Mouse (Mus musculus) kidney, embryonic 15.5 days (tissue): Measurements from ENCODE around the gene Olfr1344. TPM values are rescaled to one million over a fixed set of nuclear protein-coding genes. Genes with fewer than 3 reads are reported as not detected.
"Not testable (repeated sequence)": the region's sequence is repeated elsewhere in the genome, so short reads cannot be mapped to it uniquely, and the experiment has no call there.

Experiments
- ATAC-seq: fragments of 200-750 bp; cut with Nextera tagmentation; replicated peaks from 2 replicates; pipeline ENCODE4 v1.8.0; 2017; ENCODE audit warnings: moderate TSS enrichment; ENCODE audit not compliant: low FRiP score
- H3K27ac ChIP-seq: fragments of 300-500 bp; sonication (generic); 2 replicates; pipeline ENCODE4 v1.5.1; 2015; ENCODE audit warnings: mild to moderate bottlenecking, inconsistent platforms
- H3K27me3 ChIP-seq: fragments of 300-500 bp; sonication (generic); 2 replicates; pipeline ENCODE4 v1.6.1; 2015; ENCODE audit warnings: inconsistent platforms
- H3K36me3 ChIP-seq: fragments of 300-500 bp; sonication (generic); 2 replicates; pipeline ENCODE4 v1.6.1; 2015; ENCODE audit warnings: inconsistent platforms
- H3K4me1 ChIP-seq: fragments of 300-500 bp; sonication (generic); 2 replicates; pipeline ENCODE4 v1.6.1; 2015; ENCODE audit warnings: inconsistent platforms
- H3K4me2 ChIP-seq: fragments of 300-500 bp; sonication (generic); 2 replicates; pipeline ENCODE4 v1.6.1; 2015; ENCODE audit warnings: moderate library complexity, mild to moderate bottlenecking, inconsistent platforms
- H3K4me3 ChIP-seq: fragments of 300-500 bp; sonication (generic); replicated peaks from 2 replicates; pipeline ENCODE4 v1.5.1; 2015; ENCODE audit warnings: mild to moderate bottlenecking, inconsistent platforms
- H3K9ac ChIP-seq: fragments of 300-500 bp; sonication (generic); 2 replicates; pipeline ENCODE4 v1.6.1; 2015; ENCODE audit warnings: mild to moderate bottlenecking, inconsistent platforms
- H3K9me3 ChIP-seq: fragments of 300-500 bp; sonication (generic); replicated peaks from 2 replicates; pipeline ENCODE4 v1.6.1; 2016; ENCODE audit warnings: inconsistent platforms
- WGBS: fragments of 180-500 bp; shearing (Covaris S2); methylation state at CpG from one replicate; pipeline ENCODE4 v1.1.7; 2015; ENCODE audit warnings: mixed read lengths; 5-methylcytosine and 5-hydroxymethylcytosine counted together
- polyA plus RNA-seq: library from polyadenylated mRNA; unstranded; fragments of >200 nt; fragmentation: Nextera tagmentation; extraction: Ambion mirVana; gene quantifications from 2 replicates; pipeline ENCODE4 v1.2.1, GENCODE M21; 2015

Olfr1344 gene
- polyA plus RNA-seq, 1 experiment from 2014 or later, result not detected

DNA sequence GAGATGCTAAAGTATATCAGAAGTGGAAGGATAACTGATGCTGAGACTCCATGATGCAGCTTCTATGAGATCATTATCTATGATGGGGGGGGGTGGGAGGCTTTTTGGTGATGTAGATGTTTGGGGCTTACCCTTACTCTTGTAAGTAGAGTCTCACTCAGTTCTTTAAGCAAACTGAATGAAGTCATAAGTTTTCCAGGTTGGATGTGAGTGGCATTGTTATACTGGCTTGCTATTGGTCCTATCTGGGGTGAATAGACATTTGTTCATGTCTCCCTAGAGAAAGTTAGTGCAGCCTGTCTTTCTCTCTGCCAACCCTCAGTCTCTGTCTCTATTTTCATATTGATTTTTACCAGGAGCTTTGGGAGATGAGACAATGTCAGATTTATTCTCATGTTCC, 17.4 kb downstream of the Olfr1344 start, which contains the start of gene Olfr1336:
TSS of gene Olfr1336 (plus strand) at position 301 of the 400 bp plus-strand sequence.
- Histone ChIP-seq H3K9ac (no peak within 1 kb of the TSS), H3K9me3 (no peaks in the 10 kb centered on the region; the same call in 1 of the 2 replicates), H3K4me2 (no peak within 1 kb of the TSS), H3K27me3 (no peaks in the 10 kb centered on the region), H3K4me3 (no peak within 1 kb of the TSS), H3K4me1 (no peaks in the 10 kb centered on the region), H3K36me3 (no peaks in the 10 kb centered on the region), H3K27ac (no peak within 1 kb of the TSS)
- ATAC-seq, result no peak

GRCm38 (mm10) chr7:6456399-6456798, 17.9 kb downstream of the Olfr1344 start:
- H3K4me1 ChIP-seq, result no peaks in the 10 kb centered on the region
- no peaks in the 10 kb centered on the region for H3K27me3 ChIP-seq

GRCm38 (mm10) chr7:6466951-6467350, 28.5 kb downstream of the Olfr1344 start, which contains the start of gene Olfr1346:
Olfr1346 (plus strand) TSS chr7:6467101.
- Histone ChIP-seq H3K9ac (no peak within 1 kb of the TSS), H3K36me3 (no peaks in the 10 kb centered on the region), H3K4me1 (no peaks in the 10 kb centered on the region), H3K9me3 (no peaks in the 10 kb centered on the region), H3K4me3 (no peak within 1 kb of the TSS), H3K27me3 (no peaks in the 10 kb centered on the region), H3K27ac (no peak within 1 kb of the TSS), H3K4me2 (no peak within 1 kb of the TSS)
- no peak for ATAC-seq

More at GRCm38 (mm10) chr7:6456399-6456798, 17.9 kb downstream of the Olfr1344 start:
- Histone ChIP-seq H3K4me2 (no peak overlapping the region), H3K4me3 (no peak overlapping the region), H3K36me3 (no peaks in the 10 kb centered on the region), H3K27ac (no peak overlapping the region), H3K9ac (no peak overlapping the region), H3K9me3 (no peaks in the 10 kb centered on the region; the same call in 1 of the 2 replicates)
- ATAC-seq, result no peak
- WGBS, result 47% methylated on average over 3 of the region's 3 CpGs

GRCm38 (mm10) chr7:6477633-6478032, 39.1 kb downstream of the Olfr1344 start:
- not testable (repeated sequence) for H3K36me3 ChIP-seq, ATAC-seq, H3K4me3 ChIP-seq, H3K4me2 ChIP-seq, H3K27ac ChIP-seq, H3K4me1 ChIP-seq, H3K9ac ChIP-seq, H3K27me3 ChIP-seq, H3K9me3 ChIP-seq
- 67% methylated on average over 2 of the region's 2 CpGs for WGBS

DNA sequence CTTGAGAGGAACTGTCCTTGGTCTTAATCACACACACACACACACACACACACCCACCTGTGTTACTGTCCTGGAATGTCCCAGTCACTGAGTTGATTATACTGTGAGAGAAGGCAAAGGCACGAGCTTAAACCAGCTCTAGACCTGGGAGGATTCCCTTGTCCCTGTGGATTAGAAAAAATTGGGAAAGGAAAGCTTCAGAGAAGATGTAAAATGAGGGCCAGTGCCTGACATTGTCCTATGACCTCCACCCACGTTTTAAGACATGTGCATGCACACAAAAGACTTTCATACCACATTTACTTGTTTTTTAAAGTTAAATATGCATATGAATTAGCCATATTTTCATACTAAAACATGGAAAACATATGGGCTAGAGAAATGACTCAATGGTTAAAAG, 48.4 kb downstream of the Olfr1344 start, which contains the start of gene Olfr5:
TSS of gene Olfr5 (minus strand) at position 101 of the 400 bp plus-strand sequence.
- H3K27me3 ChIP-seq, result no peaks in the 10 kb centered on the region
- 31% methylated on average over 2 of the region's 2 CpGs for WGBS
- no peak within 1 kb of the TSS for H3K4me3 ChIP-seq
- H3K27ac ChIP-seq, result no peak within 1 kb of the TSS
- H3K9ac ChIP-seq, result no peak within 1 kb of the TSS
- no peaks in the 10 kb centered on the region for H3K36me3 ChIP-seq
- no peak for ATAC-seq
- no peak within 1 kb of the TSS for H3K4me2 ChIP-seq
- H3K4me1 ChIP-seq, result no peaks in the 10 kb centered on the region
- no peaks in the 10 kb centered on the region for H3K9me3 ChIP-seq

Other genes starting within 250 kb of the Olfr1344 start
- not detected in 2 replicates for gene Galp, start 241.6 kb upstream of the Olfr1344 start, polyA plus RNA-seq
- gene Zscan5b, start 216.4 kb upstream of the Olfr1344 start, polyA plus RNA-seq, result not detected in 2 replicates
- not detected in 2 replicates for gene Epp13, start 186.0 kb upstream of the Olfr1344 start, polyA plus RNA-seq
- 5.9 and 6.3 TPM in 2 replicates for gene Zfp667, start 152.1 kb upstream of the Olfr1344 start, polyA plus RNA-seq
- gene Zfp583, start 107.4 kb upstream of the Olfr1344 start, polyA plus RNA-seq, result 5.1 and 6.2 TPM in 2 replicates
- gene Gm3854, start 94.9 kb upstream of the Olfr1344 start, polyA plus RNA-seq, result 2.3 and 2.4 TPM in 2 replicates
- gene Zfp78, start 75.4 kb upstream of the Olfr1344 start, polyA plus RNA-seq, result 1.7 and 2.5 TPM in 2 replicates
- gene Zfp28, start 55.4 kb upstream of the Olfr1344 start, polyA plus RNA-seq, result 7.8 and 8.3 TPM in 2 replicates
- 0.04 and 0.17 TPM in 2 replicates for gene Smim17, start 40.0 kb upstream of the Olfr1344 start, polyA plus RNA-seq
- not detected in 2 replicates for gene Gm20715, start 28.4 kb upstream of the Olfr1344 start, polyA plus RNA-seq
- gene Olfr1336, start 17.5 kb downstream of the Olfr1344 start, polyA plus RNA-seq, result not detected in 2 replicates
- gene Olfr1346, start 28.4 kb downstream of the Olfr1344 start, polyA plus RNA-seq, result not detected in 2 replicates
- gene Olfr5, start 48.3 kb downstream of the Olfr1344 start, polyA plus RNA-seq, result not detected in 2 replicates
- not detected in 2 replicates for gene Olfr1347, start 61.1 kb downstream of the Olfr1344 start, polyA plus RNA-seq
- gene Olfr1348, start 70.1 kb downstream of the Olfr1344 start, polyA plus RNA-seq, result not detected in 2 replicates
- not detected in 2 replicates for gene Olfr1349, start 84.3 kb downstream of the Olfr1344 start, polyA plus RNA-seq
- not detected in 2 replicates for gene Olfr1350, start 126.2 kb downstream of the Olfr1344 start, polyA plus RNA-seq